Mouse (Mus musculus) embryo, embryonic 10.5 days (tissue): Measurements from ENCODE around the gene H6pd.

ENCODE experiments used
- DNase-seq: peaks from one replicate; pipeline ENCODE4 v3.0.0-alpha.2; 2015; ENCODE audit warnings: low spot score

Gene H6pd

GRCm38 (mm10) chr4:149975291-149975690, 33.5 kb downstream of the H6pd start:
- DNase-seq: no peak

GRCm38 (mm10) chr4:149971393-149971792, 37.4 kb downstream of the H6pd start:
- no peak for DNase-seq

DNA sequence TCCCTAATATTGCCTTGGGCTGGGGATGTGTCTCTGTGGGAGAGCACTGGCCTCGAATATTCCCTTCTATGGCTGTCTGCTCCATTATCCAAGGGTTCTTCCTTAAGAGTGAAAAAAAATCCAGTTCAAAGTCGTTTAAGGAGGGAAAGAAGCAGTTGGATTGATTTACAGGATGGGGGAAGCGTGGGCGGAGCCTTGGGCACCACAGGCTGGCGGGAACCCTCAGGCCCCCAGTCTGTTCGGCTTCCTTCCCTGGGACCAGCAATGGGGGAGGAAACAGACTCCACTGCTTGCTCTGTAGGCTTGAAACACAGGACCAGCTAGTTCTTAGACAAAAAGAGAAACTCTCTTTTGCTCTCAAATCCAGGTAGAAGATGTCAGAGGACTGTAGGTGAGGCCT, 40.3 kb downstream of the H6pd start:
- peak; percentile 52 for DNase-seq

DNA sequence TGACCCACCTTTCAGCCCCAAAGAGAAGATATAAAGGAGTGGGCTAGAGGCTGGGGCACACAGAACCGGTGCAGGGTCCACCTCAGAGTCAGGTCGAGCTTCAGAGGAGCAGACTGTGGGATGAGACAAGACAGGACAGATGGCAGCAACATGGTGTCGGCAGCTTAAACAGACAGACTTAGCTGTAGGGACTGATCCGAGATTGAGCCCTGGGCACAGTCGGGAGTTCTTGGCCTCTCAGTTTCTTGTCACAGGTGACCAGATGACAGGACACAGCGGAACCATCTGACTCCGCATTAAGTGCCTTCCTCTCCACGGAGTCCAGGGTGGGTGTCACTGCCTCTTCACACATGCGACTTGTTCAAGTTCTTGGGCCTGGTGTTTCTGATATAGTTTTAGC, 41.9 kb downstream of the H6pd start:
- no peak for DNase-seq

- DNase-seq: no peak
These were observed 42.6 kb downstream of the H6pd start for GRCm38 (mm10) chr4:149966252-149966651.

GRCm38 (mm10) chr4:149965672-149966071, 43.2 kb downstream of the H6pd start:
- no peak for DNase-seq

GRCm38 (mm10) chr4:149965242-149965641, 43.6 kb downstream of the H6pd start:
- DNase-seq: no peak

GRCm38 (mm10) chr4:149964770-149965169, 44.1 kb downstream of the H6pd start:
- DNase-seq: peak; percentile 43

GRCm38 (mm10) chr4:149964285-149964684, 44.5 kb downstream of the H6pd start:
- DNase-seq: no peak

DNA sequence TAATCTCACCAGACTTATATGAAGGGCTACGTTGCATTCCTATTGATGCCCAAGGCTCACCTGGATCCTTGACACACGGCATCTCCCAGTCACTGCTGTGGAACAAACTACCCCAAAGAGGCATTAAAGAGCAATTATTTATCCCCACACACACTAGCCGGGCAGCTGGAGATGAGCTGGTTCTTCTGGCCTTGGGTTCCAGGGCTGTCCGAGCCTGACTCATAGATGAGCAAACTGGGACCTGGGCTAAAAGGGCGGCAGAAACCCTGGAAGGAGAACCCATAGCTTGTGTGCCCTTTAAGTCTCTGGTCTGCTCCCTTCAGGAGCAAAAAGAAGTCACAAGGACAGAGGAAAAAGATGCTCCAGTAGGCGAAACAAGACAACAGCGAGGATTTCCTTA, 48.4 kb downstream of the H6pd start:
- no peak for DNase-seq

- no peak for DNase-seq
These were observed 49.0 kb downstream of the H6pd start for GRCm38 (mm10) chr4:149959816-149960215.

- DNase-seq: peak; percentile 92
These were observed 50.3 kb downstream of the H6pd start for GRCm38 (mm10) chr4:149958566-149958965.

- no peak for DNase-seq
These were observed 52.8 kb downstream of the H6pd start for GRCm38 (mm10) chr4:149956048-149956447.

- DNase-seq: no peak
These were observed 53.2 kb downstream of the H6pd start for GRCm38 (mm10) chr4:149955631-149956030.

DNA sequence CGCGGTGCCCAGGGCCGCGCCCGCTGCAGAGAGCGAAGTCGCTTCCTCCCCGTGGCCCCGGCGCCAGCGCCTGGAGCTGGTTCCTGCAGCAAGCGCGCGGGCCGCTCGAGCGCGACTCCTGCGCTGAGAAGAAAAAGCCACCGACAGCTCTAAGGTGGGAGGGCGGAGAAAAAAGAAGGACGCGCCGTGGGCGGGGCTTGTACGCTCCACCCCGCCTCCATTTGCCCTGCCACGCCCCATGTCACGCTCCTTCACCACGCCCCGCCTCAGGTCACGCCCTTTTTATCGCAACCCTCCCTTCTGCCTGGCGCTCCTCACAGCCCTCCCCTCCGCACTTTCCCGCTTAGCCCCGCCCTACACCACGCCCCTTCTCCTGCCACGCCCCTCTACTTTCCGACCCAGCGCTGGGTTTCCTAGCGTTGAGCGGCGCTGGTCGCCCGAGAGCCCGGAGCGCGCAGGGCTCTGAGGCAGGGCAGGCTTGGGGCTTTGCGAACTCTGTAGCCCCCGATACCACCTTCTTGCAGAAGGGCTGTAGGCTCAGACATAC, 53.9 kb downstream of the H6pd start, which contains the start of gene Spsb1:
Spsb1 (minus strand) TSS at position 151 of the 547 bp plus-strand sequence.
- peak; percentile 97 for DNase-seq

GRCm38 (mm10) chr4:149953621-149954481, 55.0 kb downstream of the H6pd start:
- no peak for DNase-seq

- DNase-seq: no peak
These were observed 56.6 kb downstream of the H6pd start for GRCm38 (mm10) chr4:149952201-149952600.

- DNase-seq: no peak
These were observed 57.6 kb downstream of the H6pd start for GRCm38 (mm10) chr4:149951201-149951600.

GRCm38 (mm10) chr4:149949691-149950090, 59.1 kb downstream of the H6pd start:
- DNase-seq: no peak

DNA sequence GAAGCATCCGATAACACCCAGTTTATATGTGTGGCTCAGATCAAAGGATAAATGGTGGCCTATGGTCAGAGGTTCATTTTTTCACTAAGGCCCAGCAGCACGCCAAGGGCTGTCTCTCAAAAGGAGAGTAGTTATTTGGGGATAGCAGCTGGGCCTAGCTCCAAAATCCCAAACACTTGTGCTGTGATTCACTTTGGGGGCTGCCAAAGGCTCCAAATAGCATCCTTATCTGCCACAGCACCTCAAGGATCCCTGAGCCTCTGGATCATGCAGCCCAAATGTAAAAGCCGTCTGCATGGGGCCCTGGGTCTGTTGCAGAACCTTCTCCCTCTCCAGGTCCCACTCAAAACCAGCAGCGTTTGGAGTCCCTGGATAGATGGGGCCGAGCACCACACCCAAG, 60.7 kb downstream of the H6pd start:
- DNase-seq: no peak

- DNase-seq: no peak
These were observed 61.4 kb downstream of the H6pd start for GRCm38 (mm10) chr4:149947396-149947795.

DNA sequence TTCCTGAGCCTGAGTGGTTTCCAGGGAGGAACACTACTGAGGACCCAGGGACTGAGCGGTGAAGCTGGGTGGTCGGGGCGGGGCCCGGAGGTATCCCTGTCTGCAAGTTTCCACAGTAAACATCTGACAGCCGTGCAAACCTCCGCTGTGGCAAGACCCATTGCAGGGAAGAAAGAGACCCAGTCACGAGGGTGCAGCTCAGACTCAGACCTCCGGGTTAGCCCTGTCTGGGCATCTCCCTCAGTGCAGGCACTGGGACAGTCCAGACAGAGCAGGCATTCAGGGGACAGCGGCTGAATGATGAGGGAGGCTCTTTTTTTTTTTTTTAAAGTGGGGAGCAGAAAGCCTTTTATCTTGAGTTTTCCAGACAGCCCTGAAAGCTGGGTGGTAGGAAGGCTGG, 63.6 kb downstream of the H6pd start:
- DNase-seq: peak; percentile 55

DNA sequence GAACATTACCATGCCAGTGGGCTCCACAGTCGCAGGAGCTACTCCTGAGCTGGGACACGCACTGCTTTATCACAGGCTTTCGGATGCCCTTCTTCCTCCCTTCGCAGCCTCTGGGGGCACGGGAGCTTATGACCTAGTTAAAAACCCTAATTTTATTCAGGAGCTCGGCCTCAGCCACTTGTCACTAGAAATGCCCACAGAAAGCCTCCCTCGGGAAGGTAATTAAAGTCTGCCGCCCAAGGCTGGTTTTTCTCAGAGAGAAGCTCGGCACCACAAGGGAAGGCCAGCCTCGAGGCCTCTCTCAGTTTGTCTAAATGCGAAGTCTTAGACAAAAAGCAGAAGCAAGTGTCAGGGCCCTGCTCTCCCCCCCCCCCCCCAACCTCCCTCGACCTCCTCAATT, 64.6 kb downstream of the H6pd start:
- DNase-seq: peak; percentile 64
